Mouse (Mus musculus): ENCODE data around the gene Mitd1. TPM values are rescaled to one million over a fixed set of nuclear protein-coding genes. Genes with fewer than 3 reads are reported as not detected.

Gene Mitd1
- polyA plus RNA-seq, 1 experiment from 2014 or later, result 29.0 TPM

DNA sequence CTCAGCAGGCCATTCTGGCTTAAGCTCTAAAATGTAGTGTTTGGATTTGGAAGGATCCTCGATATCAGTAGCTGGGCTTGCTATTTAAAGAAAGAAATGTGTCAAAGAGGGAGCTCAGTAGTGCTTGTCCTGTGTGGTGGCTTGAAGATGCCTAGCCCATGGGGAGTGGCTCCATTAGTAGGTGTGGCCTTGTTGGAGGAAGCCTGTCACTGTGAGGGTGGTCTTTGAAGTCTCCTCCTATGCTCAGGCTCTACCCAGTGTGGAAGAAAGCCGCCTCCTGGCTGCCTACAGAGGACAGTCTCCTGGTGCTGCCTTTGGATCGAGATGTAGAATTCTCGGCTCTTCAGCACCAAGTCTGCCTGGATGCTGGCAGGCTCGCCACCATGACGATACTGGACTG, 10.1 kb upstream of the Mitd1 start:
- no peak for ATAC-seq
- 57% methylated on average over 6 of the region's 6 CpGs for WGBS
- H3K4me3 ChIP-seq (ENCODE audit: low read length), result no peak overlapping the region
- no peaks in the 10 kb centered on the region for H3K9me3 ChIP-seq (ENCODE audit: control insufficient read depth, low read length)
- no peak overlapping the region for H3K27ac ChIP-seq (ENCODE audit: low read length)
- no peak overlapping the region for H3K9ac ChIP-seq (ENCODE audit: low read depth, low read length)
- H3K36me3 ChIP-seq (ENCODE audit: control insufficient read depth, insufficient read depth, low read length), result peaks cover 6% of the 10 kb centered on the region; the same call in 1 of the 2 replicates
- no peak overlapping the region for H3K4me2 ChIP-seq (ENCODE audit: low read depth, low read length)
- no peaks in the 10 kb centered on the region for H3K27me3 ChIP-seq (replicated peaks; ENCODE audit: control insufficient read depth, insufficient read depth, low read length)
- H3K4me1 ChIP-seq (ENCODE audit: control insufficient read depth, insufficient read depth, low read length), result no peaks in the 10 kb centered on the region

GRCm38 (mm10) chr1:37899816-37900215, 9.6 kb upstream of the Mitd1 start:
- 74% methylated on average over 4 of the region's 4 CpGs for WGBS
- Histone ChIP-seq H3K4me2 (ENCODE audit: low read depth, low read length) (no peak overlapping the region), H3K36me3 (ENCODE audit: control insufficient read depth, insufficient read depth, low read length) (peaks cover 6% of the 10 kb centered on the region; the same call in 1 of the 2 replicates), H3K27ac (ENCODE audit: low read length) (no peak overlapping the region), H3K27me3 (replicated peaks; ENCODE audit: control insufficient read depth, insufficient read depth, low read length) (no peaks in the 10 kb centered on the region), H3K4me3 (ENCODE audit: low read length) (no peak overlapping the region), H3K9me3 (ENCODE audit: control insufficient read depth, low read length) (no peaks in the 10 kb centered on the region), H3K4me1 (ENCODE audit: control insufficient read depth, insufficient read depth, low read length) (no peaks in the 10 kb centered on the region), H3K9ac (ENCODE audit: low read depth, low read length) (no peak overlapping the region)
- ATAC-seq, result no peak

DNA sequence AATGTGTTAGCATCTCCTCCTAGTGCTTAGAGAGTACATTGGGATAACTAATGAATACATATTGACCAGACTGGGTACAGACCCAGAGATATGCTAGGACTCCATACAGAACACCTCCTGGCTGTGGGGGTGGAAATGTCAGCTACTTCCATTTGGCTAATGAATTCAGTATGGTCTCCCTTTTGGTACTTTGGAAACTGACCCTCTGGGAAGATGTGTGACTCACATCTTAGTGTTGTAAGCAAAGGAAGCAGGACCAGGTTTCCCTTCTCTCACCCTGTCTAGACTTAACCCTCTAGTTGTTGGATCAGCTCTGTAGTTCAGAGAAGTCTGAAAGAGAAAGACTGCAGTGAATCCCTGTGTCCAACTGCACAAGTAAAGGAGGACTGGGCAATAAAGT, 4.4 kb upstream of the Mitd1 start:
- Histone ChIP-seq H3K4me1 (ENCODE audit: control insufficient read depth, insufficient read depth, low read length) (no peaks in the 10 kb centered on the region; the same call in 1 of the 2 replicates), H3K9ac (ENCODE audit: low read depth, low read length) (no peak overlapping the region), H3K4me3 (ENCODE audit: low read length) (no peak overlapping the region), H3K4me2 (ENCODE audit: low read depth, low read length) (no peak overlapping the region), H3K27ac (ENCODE audit: low read length) (no peak overlapping the region), H3K36me3 (ENCODE audit: control insufficient read depth, insufficient read depth, low read length) (peaks cover 6% of the 10 kb centered on the region; the same call in 1 of the 2 replicates), H3K9me3 (ENCODE audit: control insufficient read depth, low read length) (no peaks in the 10 kb centered on the region), H3K27me3 (replicated peaks; ENCODE audit: control insufficient read depth, insufficient read depth, low read length) (no peaks in the 10 kb centered on the region)
- ATAC-seq, result no peak

GRCm38 (mm10) chr1:37891400-37891799, 1.2 kb upstream of the Mitd1 start:
- no peak overlapping the region for H3K9ac ChIP-seq (ENCODE audit: low read depth, low read length)
- H3K27ac ChIP-seq (ENCODE audit: low read length), result no peak overlapping the region
- 62% methylated on average over 3 of the region's 3 CpGs for WGBS
- no peaks in the 10 kb centered on the region for H3K9me3 ChIP-seq (ENCODE audit: control insufficient read depth, low read length)
- H3K27me3 ChIP-seq (replicated peaks; ENCODE audit: control insufficient read depth, insufficient read depth, low read length), result no peaks in the 10 kb centered on the region
- peak overlapping the region; percentile 75 for H3K4me3 ChIP-seq (ENCODE audit: low read length)
- ATAC-seq, result no peak
- peaks cover 7% of the 10 kb centered on the region for H3K4me1 ChIP-seq (ENCODE audit: control insufficient read depth, insufficient read depth, low read length)
- no peaks in the 10 kb centered on the region for H3K36me3 ChIP-seq (ENCODE audit: control insufficient read depth, insufficient read depth, low read length)
- H3K4me2 ChIP-seq (ENCODE audit: low read depth, low read length), result peak overlapping the region; percentile 68

- Histone ChIP-seq H3K9me3 (ENCODE audit: control insufficient read depth, low read length) (no peaks in the 10 kb centered on the region), H3K9ac (ENCODE audit: low read depth, low read length) (peak overlapping the region; percentile 76; the same call in 1 of the 2 replicates), H3K4me3 (ENCODE audit: low read length) (peak overlapping the region; percentile 75), H3K4me2 (ENCODE audit: low read depth, low read length) (peak overlapping the region; percentile 73), H3K36me3 (ENCODE audit: control insufficient read depth, insufficient read depth, low read length) (no peaks in the 10 kb centered on the region), H3K27me3 (replicated peaks; ENCODE audit: control insufficient read depth, insufficient read depth, low read length) (no peaks in the 10 kb centered on the region), H3K27ac (ENCODE audit: low read length) (peak overlapping the region; percentile 89; the same call in 1 of the 2 replicates), H3K4me1 (ENCODE audit: control insufficient read depth, insufficient read depth, low read length) (peaks cover 7% of the 10 kb centered on the region)
- WGBS, result 71% methylated on average over 7 of the region's 7 CpGs
- ATAC-seq, result no peak
These were observed 1.0 kb downstream of the Mitd1 start for GRCm38 (mm10) chr1:37889206-37889605.

DNA sequence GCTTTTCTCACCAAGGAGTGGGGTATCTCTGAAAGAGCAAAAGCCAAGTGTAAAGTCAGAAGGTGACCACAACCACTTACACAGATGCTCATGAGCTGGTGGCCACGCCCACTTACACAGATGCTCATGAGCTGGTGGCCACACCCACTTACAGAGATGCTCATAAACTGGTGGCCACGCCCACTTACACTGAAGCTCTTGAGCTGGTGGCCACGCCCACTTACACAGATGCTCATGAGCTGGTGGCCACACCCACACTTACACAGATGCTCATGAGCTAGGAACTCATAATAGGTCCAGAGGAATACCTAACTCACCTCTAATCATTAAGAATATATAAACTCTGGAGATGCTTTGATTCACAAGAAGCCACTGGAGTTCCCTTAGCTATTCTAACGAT, 5.8 kb downstream of the Mitd1 start:
- H3K4me3 ChIP-seq (ENCODE audit: low read length), result no peak overlapping the region
- ATAC-seq, result no peak
- 74% methylated on average over 4 of the region's 4 CpGs for WGBS
- no peaks in the 10 kb centered on the region for H3K27me3 ChIP-seq (replicated peaks; ENCODE audit: control insufficient read depth, insufficient read depth, low read length)
- no peak overlapping the region for H3K9ac ChIP-seq (ENCODE audit: low read depth, low read length)
- H3K27ac ChIP-seq (ENCODE audit: low read length), result no peak overlapping the region
- no peak overlapping the region for H3K4me2 ChIP-seq (ENCODE audit: low read depth, low read length)
- H3K9me3 ChIP-seq (ENCODE audit: control insufficient read depth, low read length), result no peaks in the 10 kb centered on the region
- H3K36me3 ChIP-seq (ENCODE audit: control insufficient read depth, insufficient read depth, low read length), result peaks cover 9% of the 10 kb centered on the region; the same call in 1 of the 2 replicates
- peaks cover 5% of the 10 kb centered on the region for H3K4me1 ChIP-seq (ENCODE audit: control insufficient read depth, insufficient read depth, low read length)

DNA sequence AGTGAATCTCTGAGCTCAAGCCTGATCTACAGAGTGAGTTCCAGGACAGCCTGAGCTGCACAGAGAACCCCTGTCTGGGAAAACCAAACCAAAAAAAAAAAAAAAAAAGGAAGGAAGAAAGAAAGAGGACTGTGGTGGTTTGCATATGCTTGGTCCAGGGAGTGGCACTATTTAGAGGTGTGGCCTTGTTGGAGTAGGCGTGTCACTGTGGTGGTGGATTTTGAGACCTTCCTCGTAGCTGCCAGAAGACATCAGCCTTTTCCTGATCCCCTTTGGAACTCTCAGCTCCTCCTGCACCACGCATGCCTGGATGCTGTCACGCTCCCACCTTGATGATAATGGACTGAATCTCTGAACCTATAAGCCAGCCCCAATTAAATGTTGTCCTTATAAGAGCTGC, 6.8 kb downstream of the Mitd1 start:
- no peak overlapping the region for H3K4me3 ChIP-seq (ENCODE audit: low read length)
- H3K4me1 ChIP-seq (ENCODE audit: control insufficient read depth, insufficient read depth, low read length), result no peaks in the 10 kb centered on the region
- no peak overlapping the region for H3K27ac ChIP-seq (ENCODE audit: low read length)
- no peaks in the 10 kb centered on the region for H3K27me3 ChIP-seq (replicated peaks; ENCODE audit: control insufficient read depth, insufficient read depth, low read length)
- no peak overlapping the region for H3K4me2 ChIP-seq (ENCODE audit: low read depth, low read length)
- H3K36me3 ChIP-seq (ENCODE audit: control insufficient read depth, insufficient read depth, low read length), result peaks cover 9% of the 10 kb centered on the region; the same call in 1 of the 2 replicates
- 85% methylated on average over 4 of the region's 4 CpGs for WGBS
- no peak for ATAC-seq
- no peak overlapping the region for H3K9ac ChIP-seq (ENCODE audit: low read depth, low read length)
- no peaks in the 10 kb centered on the region for H3K9me3 ChIP-seq (ENCODE audit: control insufficient read depth, low read length)

- H3K4me3 ChIP-seq (ENCODE audit: low read length), result no peak overlapping the region
- no peak overlapping the region for H3K27ac ChIP-seq (ENCODE audit: low read length)
- H3K27me3 ChIP-seq (replicated peaks; ENCODE audit: control insufficient read depth, insufficient read depth, low read length), result no peaks in the 10 kb centered on the region
- no peak overlapping the region for H3K4me2 ChIP-seq (ENCODE audit: low read depth, low read length)
- H3K4me1 ChIP-seq (ENCODE audit: control insufficient read depth, insufficient read depth, low read length), result no peaks in the 10 kb centered on the region
- no peak overlapping the region for H3K9ac ChIP-seq (ENCODE audit: low read depth, low read length)
- peaks cover 8% of the 10 kb centered on the region; the same call in 1 of the 2 replicates for H3K9me3 ChIP-seq (ENCODE audit: control insufficient read depth, low read length)
- peaks cover 16% of the 10 kb centered on the region for H3K36me3 ChIP-seq (ENCODE audit: control insufficient read depth, insufficient read depth, low read length)
- 93% methylated on average over 13 of the region's 13 CpGs for WGBS
- no peak for ATAC-seq
These were observed 12.3 kb downstream of the Mitd1 start for GRCm38 (mm10) chr1:37877736-37878460.

DNA sequence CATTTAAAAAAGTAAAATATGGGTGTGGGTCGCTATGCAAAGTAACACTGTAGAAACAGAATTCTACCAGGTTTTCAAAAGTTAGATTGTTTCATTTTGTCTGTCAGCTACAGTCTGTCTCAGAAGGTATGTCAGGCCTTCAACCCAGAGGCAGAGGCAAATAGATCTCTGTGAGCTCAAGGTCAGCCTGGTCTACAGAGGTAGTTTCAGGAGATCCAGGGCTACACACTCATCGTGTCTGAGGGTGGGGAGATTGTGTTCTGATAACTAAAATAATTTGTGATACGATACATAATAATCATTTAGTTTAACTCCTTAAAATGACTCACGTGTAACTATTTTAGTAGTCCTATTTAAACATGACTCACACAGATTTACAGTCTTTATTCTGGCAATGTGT, 17.1 kb downstream of the Mitd1 start:
- H3K4me3 ChIP-seq (ENCODE audit: low read length), result 0 out of 2 replicates have a peak overlapping the region, but pooled peaks have one; percentile 3
- 74% methylated on average over 4 of the region's 4 CpGs for WGBS
- ATAC-seq, result no peak

More for the DNA sequence above, 17.1 kb downstream of the Mitd1 start:
- H3K27me3 ChIP-seq (replicated peaks; ENCODE audit: control insufficient read depth, insufficient read depth, low read length), result no peaks in the 10 kb centered on the region
- H3K27ac ChIP-seq (ENCODE audit: low read length), result no peak overlapping the region
- peaks cover 8% of the 10 kb centered on the region; the same call in 1 of the 2 replicates for H3K9me3 ChIP-seq (ENCODE audit: control insufficient read depth, low read length)
- H3K36me3 ChIP-seq (ENCODE audit: control insufficient read depth, insufficient read depth, low read length), result peaks cover 14% of the 10 kb centered on the region
- H3K9ac ChIP-seq (ENCODE audit: low read depth, low read length), result no peak overlapping the region
- no peaks in the 10 kb centered on the region for H3K4me1 ChIP-seq (ENCODE audit: control insufficient read depth, insufficient read depth, low read length)
- peak overlapping the region; percentile 77 for H3K4me2 ChIP-seq (ENCODE audit: low read depth, low read length)
